Mouse (Mus musculus): ENCODE measurements around the gene Hgfac. TPM values are rescaled to one million over a fixed set of nuclear protein-coding genes. Genes with fewer than 3 reads are reported as not detected.

Gene Hgfac
- polyA plus RNA-seq, 1 experiment from 2014 or later: 1.6 TPM

GRCm38 (mm10) chr5:35057582-35057981, 16.3 kb downstream of the Hgfac start:
- H3K9ac ChIP-seq (ENCODE audit: low read length): no peak overlapping the region
- no peaks in the 10 kb centered on the region for H3K4me1 ChIP-seq (replicated peaks; ENCODE audit: control insufficient read depth, insufficient read depth)
- no peaks in the 10 kb centered on the region for H3K27me3 ChIP-seq (ENCODE audit: control insufficient read depth, insufficient read depth, low read length)
- TF ChIP-seq CTCF (IDR thresholded peaks at IDR 0.05; ENCODE audit: low read depth) (no peak), EP300 (optimal IDR thresholded peaks at IDR 0.05) (no peak)
- ATAC-seq (ENCODE audit: low FRiP score, low TSS enrichment): no peak
- peak overlapping the region; percentile 59 for H3K4me3 ChIP-seq (ENCODE audit: low read depth, low read length)
- H3K4me2 ChIP-seq (replicated peaks; ENCODE audit: low read depth): peak overlapping the region; percentile 98
- H3K27ac ChIP-seq (replicated peaks): no peak overlapping the region
- H3K36me3 ChIP-seq (ENCODE audit: control insufficient read depth, insufficient read depth, low read length): no peaks in the 10 kb centered on the region
- H3K9me3 ChIP-seq (ENCODE audit: control insufficient read depth, low read length): no peaks in the 10 kb centered on the region
- DNase-seq (ENCODE audit: low spot score): no peak
- 27% methylated on average over 4 of the region's 4 CpGs for WGBS

DNA sequence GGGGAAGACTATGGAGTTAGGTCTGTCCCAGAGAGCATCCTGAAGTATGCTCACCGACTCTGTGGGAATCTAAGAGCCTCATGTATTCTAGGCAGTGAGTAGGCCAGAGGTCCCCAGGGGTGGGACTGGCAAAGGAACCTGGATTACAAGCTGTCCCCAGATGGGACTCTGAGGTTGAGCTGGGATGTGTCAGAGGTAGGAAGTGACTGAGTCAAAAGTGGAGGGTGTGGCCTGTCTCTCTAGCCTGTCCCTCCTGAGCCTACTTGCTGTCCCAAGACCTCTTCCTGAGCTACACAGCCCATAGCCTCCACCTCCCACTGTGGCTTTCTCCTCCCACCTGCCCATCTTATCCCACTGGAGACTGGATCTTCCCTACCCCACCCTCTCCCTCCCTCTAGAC, 16.9 kb downstream of the Hgfac start:
- no peaks in the 10 kb centered on the region for H3K4me1 ChIP-seq (replicated peaks; ENCODE audit: control insufficient read depth, insufficient read depth)
- ATAC-seq (ENCODE audit: low FRiP score, low TSS enrichment) (no peak), DNase-seq (ENCODE audit: low spot score) (no peak)
- no peak overlapping the region for H3K27ac ChIP-seq (replicated peaks)
- TF ChIP-seq EP300 (optimal IDR thresholded peaks at IDR 0.05) (no peak), CTCF (IDR thresholded peaks at IDR 0.05; ENCODE audit: low read depth) (no peak)
- H3K27me3 ChIP-seq (ENCODE audit: control insufficient read depth, insufficient read depth, low read length): no peaks in the 10 kb centered on the region
- H3K4me2 ChIP-seq (replicated peaks; ENCODE audit: low read depth): no peak overlapping the region
- H3K36me3 ChIP-seq (ENCODE audit: control insufficient read depth, insufficient read depth, low read length): no peaks in the 10 kb centered on the region
- no peaks in the 10 kb centered on the region for H3K9me3 ChIP-seq (ENCODE audit: control insufficient read depth, low read length)
- 75% methylated on average over 1 of the region's 1 CpGs for WGBS
- no peak overlapping the region for H3K4me3 ChIP-seq (ENCODE audit: low read depth, low read length)
- H3K9ac ChIP-seq (ENCODE audit: low read length): no peak overlapping the region

- Histone ChIP-seq H3K9me3 (ENCODE audit: control insufficient read depth, low read length) (no peaks in the 10 kb centered on the region), H3K4me1 (replicated peaks; ENCODE audit: control insufficient read depth, insufficient read depth) (no peaks in the 10 kb centered on the region), H3K27me3 (ENCODE audit: control insufficient read depth, insufficient read depth, low read length) (no peaks in the 10 kb centered on the region), H3K9ac (ENCODE audit: low read length) (no peak overlapping the region), H3K4me3 (ENCODE audit: low read depth, low read length) (no peak overlapping the region), H3K4me2 (replicated peaks; ENCODE audit: low read depth) (no peak overlapping the region), H3K27ac (replicated peaks) (no peak overlapping the region), H3K36me3 (ENCODE audit: control insufficient read depth, insufficient read depth, low read length) (no peaks in the 10 kb centered on the region)
- no peak for DNase-seq (ENCODE audit: low spot score)
- no peak for ATAC-seq (ENCODE audit: low FRiP score, low TSS enrichment)
- TF ChIP-seq EP300 (optimal IDR thresholded peaks at IDR 0.05) (no peak), CTCF (IDR thresholded peaks at IDR 0.05; ENCODE audit: low read depth) (no peak)
- 54% methylated on average over 3 of the region's 3 CpGs for WGBS
Observed at GRCm38 (mm10) chr5:35060098-35060497, 18.8 kb downstream of the Hgfac start.

DNA sequence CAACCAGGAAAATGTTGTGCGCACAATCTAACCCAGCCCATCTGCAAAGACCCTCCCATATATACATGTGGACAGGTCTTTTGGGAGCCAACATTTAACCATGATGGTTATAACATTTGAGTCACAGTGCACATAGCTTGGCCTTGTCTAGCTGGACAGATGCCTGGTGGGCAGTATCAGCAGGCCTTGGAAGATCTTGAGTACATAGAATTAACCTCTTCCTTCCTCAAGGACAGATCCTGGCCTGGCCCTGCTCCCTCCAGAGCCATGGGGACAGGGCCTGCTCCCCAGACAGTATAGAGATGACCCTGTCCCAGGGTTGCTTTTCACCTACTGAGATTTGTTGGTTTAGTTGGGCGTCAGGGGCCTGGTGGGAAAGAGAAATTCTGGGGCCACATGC, 28.5 kb downstream of the Hgfac start:
- TF ChIP-seq CTCF (IDR thresholded peaks at IDR 0.05; ENCODE audit: low read depth) (no peak), EP300 (optimal IDR thresholded peaks at IDR 0.05) (no peak)
- Histone ChIP-seq H3K9me3 (ENCODE audit: control insufficient read depth, low read length) (no peaks in the 10 kb centered on the region), H3K4me1 (replicated peaks; ENCODE audit: control insufficient read depth, insufficient read depth) (no peaks in the 10 kb centered on the region), H3K36me3 (ENCODE audit: control insufficient read depth, insufficient read depth, low read length) (no peaks in the 10 kb centered on the region), H3K27me3 (ENCODE audit: control insufficient read depth, insufficient read depth, low read length) (no peaks in the 10 kb centered on the region), H3K4me3 (ENCODE audit: low read depth, low read length) (no peak overlapping the region), H3K27ac (replicated peaks) (no peak overlapping the region), H3K4me2 (replicated peaks; ENCODE audit: low read depth) (no peak overlapping the region), H3K9ac (ENCODE audit: low read length) (no peak overlapping the region)
- no peak for DNase-seq (ENCODE audit: low spot score)
- no peak for ATAC-seq (ENCODE audit: low FRiP score, low TSS enrichment)
- 80% methylated on average over 2 of the region's 2 CpGs for WGBS

DNA sequence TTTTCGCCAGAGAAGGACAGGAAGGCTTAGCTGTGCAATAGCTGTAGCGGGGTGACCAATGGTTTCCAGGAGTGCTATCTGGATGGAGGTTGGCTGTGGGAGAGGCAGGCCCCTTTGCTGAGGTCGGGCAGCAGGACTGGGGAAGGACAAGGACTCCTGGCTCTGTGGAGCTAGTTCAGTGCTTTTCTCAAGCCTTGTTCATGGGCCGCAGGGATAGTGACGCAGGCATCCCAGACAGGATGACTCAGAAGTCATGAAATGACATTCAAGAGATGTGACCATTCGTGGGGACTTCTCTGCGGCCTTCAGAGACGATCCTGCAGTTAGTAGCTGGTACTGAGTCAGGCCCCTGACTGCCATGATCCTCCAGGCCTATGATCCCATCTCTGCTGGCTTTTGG, 29.0 kb downstream of the Hgfac start:
- Histone ChIP-seq H3K9me3 (ENCODE audit: control insufficient read depth, low read length) (no peaks in the 10 kb centered on the region), H3K4me3 (ENCODE audit: low read depth, low read length) (no peak overlapping the region), H3K27ac (replicated peaks) (no peak overlapping the region), H3K4me1 (replicated peaks; ENCODE audit: control insufficient read depth, insufficient read depth) (no peaks in the 10 kb centered on the region), H3K36me3 (ENCODE audit: control insufficient read depth, insufficient read depth, low read length) (no peaks in the 10 kb centered on the region), H3K27me3 (ENCODE audit: control insufficient read depth, insufficient read depth, low read length) (no peaks in the 10 kb centered on the region), H3K4me2 (replicated peaks; ENCODE audit: low read depth) (no peak overlapping the region), H3K9ac (ENCODE audit: low read length) (no peak overlapping the region)
- no peak for TF ChIP-seq EP300 (optimal IDR thresholded peaks at IDR 0.05)
- TF ChIP-seq CTCF (IDR thresholded peaks at IDR 0.05; ENCODE audit: low read depth): no peak
- DNase-seq (ENCODE audit: low spot score): no peak
- 79% methylated on average over 8 of the region's 8 CpGs for WGBS
- ATAC-seq (ENCODE audit: low FRiP score, low TSS enrichment): no peak

- Histone ChIP-seq H3K9me3 (ENCODE audit: control insufficient read depth, low read length) (no peaks in the 10 kb centered on the region), H3K4me2 (replicated peaks; ENCODE audit: low read depth) (no peak overlapping the region), H3K4me1 (replicated peaks; ENCODE audit: control insufficient read depth, insufficient read depth) (no peaks in the 10 kb centered on the region), H3K4me3 (ENCODE audit: low read depth, low read length) (no peak overlapping the region), H3K27ac (replicated peaks) (no peak overlapping the region), H3K36me3 (ENCODE audit: control insufficient read depth, insufficient read depth, low read length) (no peaks in the 10 kb centered on the region), H3K9ac (ENCODE audit: low read length) (no peak overlapping the region), H3K27me3 (ENCODE audit: control insufficient read depth, insufficient read depth, low read length) (no peaks in the 10 kb centered on the region)
- 52% methylated on average over 7 of the region's 7 CpGs for WGBS
- TF ChIP-seq CTCF (IDR thresholded peaks at IDR 0.05; ENCODE audit: low read depth) (no peak), EP300 (optimal IDR thresholded peaks at IDR 0.05) (no peak)
- DNase-seq (ENCODE audit: low spot score) (no peak), ATAC-seq (ENCODE audit: low FRiP score, low TSS enrichment) (no peak)
Observed at GRCm38 (mm10) chr5:35070953-35071352, 29.6 kb downstream of the Hgfac start.
